Mouse (Mus musculus) E14TG2a.4 (cell line): ENCODE measurements around the gene Mybpc1.

ENCODE experiments used
- CTCF ChIP-seq: conservative IDR thresholded peaks from 2 replicates; pipeline ENCODE4 v1.5.1; 2014; ENCODE audit warnings: low read length
- NANOG ChIP-seq: IDR thresholded peaks from 2 replicates; pipeline ENCODE4 v1.6.1; 2014; ENCODE audit warnings: borderline replicate concordance, low read length, mixed read lengths
- POU5F1 ChIP-seq: IDR thresholded peaks from 2 replicates; pipeline ENCODE4 v1.6.1; 2014; ENCODE audit warnings: low read length, borderline replicate concordance

DNA sequence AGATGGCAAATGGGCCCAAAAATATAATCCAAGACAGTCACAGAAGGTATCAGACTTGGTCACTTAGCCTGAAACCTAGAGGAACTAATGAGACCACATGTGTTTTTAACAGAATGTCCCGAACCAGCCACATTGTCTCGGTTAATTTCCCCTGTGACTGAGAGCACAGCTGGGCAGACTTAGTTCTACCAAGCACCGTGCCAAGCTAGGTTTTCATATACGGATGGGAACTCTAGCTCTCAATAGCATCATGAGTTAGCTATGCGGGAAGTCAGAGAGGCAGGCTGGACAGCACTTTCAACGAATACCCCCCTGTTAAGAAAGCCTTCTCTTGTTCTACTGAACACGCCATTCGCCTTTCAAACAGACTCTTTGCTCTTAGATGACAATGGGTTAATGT lies 1.1 kb upstream of the Mybpc1 start:
- TF ChIP-seq CTCF (no peak), POU5F1 (no peak), NANOG (no peak)
